Mouse (Mus musculus) neural tube, embryonic 12.5 days (tissue): Measurements from ENCODE around the gene Psmc6. TPM values are rescaled to one million over a fixed set of nuclear protein-coding genes. Genes with fewer than 3 reads are reported as not detected.

Experiments
- ATAC-seq: fragments of 200-750 bp; cut with Nextera tagmentation; 2 replicates; pipeline ENCODE4 v1.8.0; 2017; ENCODE audit warnings: low read depth, mild to moderate bottlenecking, moderate TSS enrichment, moderate library complexity; ENCODE audit not compliant: low FRiP score
- H3K27ac ChIP-seq: fragments of 300-500 bp; sonication (generic); 2 replicates; pipeline ENCODE4 v1.5.1; 2016
- H3K27me3 ChIP-seq: fragments of 300-500 bp; sonication (generic); replicated peaks from 2 replicates; pipeline ENCODE4 v1.6.1; 2016; ENCODE audit warnings: mild to moderate bottlenecking
- H3K36me3 ChIP-seq: fragments of 300-500 bp; sonication (generic); 2 replicates; pipeline ENCODE4 v1.6.1; 2016; ENCODE audit warnings: mild to moderate bottlenecking
- H3K4me1 ChIP-seq: fragments of 300-500 bp; sonication (generic); 2 replicates; pipeline ENCODE4 v1.6.1; 2016
- H3K4me2 ChIP-seq: fragments of 300-500 bp; sonication (generic); replicated peaks from 2 replicates; pipeline ENCODE4 v1.6.1; 2016; ENCODE audit warnings: mild to moderate bottlenecking
- H3K4me3 ChIP-seq: fragments of 300-500 bp; sonication (generic); 2 replicates; pipeline ENCODE4 v1.5.1; 2016
- H3K9ac ChIP-seq: fragments of 300-500 bp; sonication (generic); 2 replicates; pipeline ENCODE4 v1.6.1; 2016; ENCODE audit warnings: mild to moderate bottlenecking
- H3K9me3 ChIP-seq: fragments of 300-500 bp; sonication (generic); 2 replicates; pipeline ENCODE4 v1.6.1; 2016; ENCODE audit warnings: mild to moderate bottlenecking
- WGBS: fragments of 180-500 bp; shearing (Covaris S2); methylation state at CpG from one replicate; pipeline ENCODE4 v1.1.7; 2016; 5-methylcytosine and 5-hydroxymethylcytosine counted together
- polyA plus RNA-seq: library from polyadenylated mRNA; unstranded; fragments of >200 nt; fragmentation: Nextera tagmentation; extraction: Ambion mirVana; gene quantifications from 2 replicates; pipeline ENCODE4 v1.2.1, GENCODE M21; 2016

The Psmc6 gene
- polyA plus RNA-seq, 1 experiment from 2014 or later = 219 TPM

DNA sequence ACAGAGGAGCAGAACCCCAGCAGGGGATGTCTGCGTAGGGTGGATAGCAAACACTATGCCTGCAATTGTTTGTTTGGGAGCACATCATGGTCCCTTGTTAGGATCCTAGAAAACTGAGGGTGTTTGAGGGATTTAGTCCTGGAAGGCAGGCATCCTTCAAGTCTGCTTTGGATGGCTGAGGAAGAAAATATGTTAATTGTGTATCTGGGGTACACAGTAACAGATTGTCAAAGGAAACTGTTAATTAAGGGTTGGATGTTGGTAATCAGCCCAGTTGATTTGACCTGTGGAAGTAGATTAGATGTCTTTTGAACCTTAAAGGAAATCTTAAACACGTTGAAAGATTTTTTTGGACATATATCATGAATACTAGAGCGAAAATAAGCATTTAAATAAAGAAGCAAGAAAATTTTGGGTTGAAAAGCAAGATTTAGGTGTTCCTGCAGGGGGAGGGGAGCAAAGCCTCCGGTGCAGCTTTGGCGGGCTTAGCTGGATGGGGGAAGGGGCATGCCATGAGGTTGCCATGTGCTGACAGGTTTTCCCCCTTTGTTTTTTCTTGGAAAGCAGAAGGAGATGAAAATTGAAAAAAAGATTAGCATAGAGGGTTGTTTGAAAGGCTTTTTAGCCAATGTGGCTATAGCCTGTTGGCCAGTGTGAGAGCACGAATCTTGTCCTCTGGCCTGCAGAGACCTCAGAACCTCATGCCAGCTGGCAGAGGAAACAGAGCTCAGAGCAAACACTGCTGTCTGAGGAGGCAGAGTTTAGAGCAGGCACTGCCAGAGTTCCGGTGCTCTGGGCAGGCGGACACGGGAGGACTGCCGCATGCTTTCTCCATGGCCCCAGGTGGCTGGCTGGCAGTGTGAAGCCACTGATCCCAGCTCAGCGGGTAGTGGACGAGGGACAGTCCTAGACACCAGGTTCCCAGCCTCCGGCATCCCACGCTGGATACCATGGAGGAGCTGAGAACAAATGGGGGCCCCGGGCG lies 34.9 kb downstream of the Psmc6 start:
- Histone ChIP-seq H3K36me3 (peaks cover 6% of the 10 kb centered on the region), H3K27ac (no peak overlapping the region), H3K9ac (no peak overlapping the region), H3K9me3 (no peaks in the 10 kb centered on the region), H3K4me1 (no peaks in the 10 kb centered on the region), H3K4me2 (no peak overlapping the region), H3K4me3 (no peak overlapping the region), H3K27me3 (no peaks in the 10 kb centered on the region)
- WGBS = 88% methylated on average over 16 of the region's 16 CpGs
- ATAC-seq = no peak

DNA sequence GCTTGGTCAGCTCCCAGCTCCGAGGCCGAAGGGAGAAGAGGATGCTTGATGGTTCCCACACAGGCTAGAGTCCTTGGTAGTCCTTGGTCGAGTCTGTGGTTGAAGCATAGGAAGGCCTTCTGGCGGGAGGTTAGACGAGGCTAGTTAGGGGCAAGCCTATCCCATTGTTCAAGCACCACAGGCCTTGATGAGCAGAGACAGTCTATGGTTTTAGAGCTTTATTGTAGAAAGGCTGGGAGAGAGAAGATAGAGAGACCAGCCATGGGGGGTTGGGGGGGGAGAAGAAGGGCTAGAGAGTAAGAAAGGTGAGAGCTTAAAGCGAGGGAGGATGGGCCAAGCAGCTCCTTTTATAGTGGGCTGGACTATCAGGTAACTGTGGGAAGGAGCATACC lies 35.6 kb downstream of the Psmc6 start:
- Histone ChIP-seq H3K27me3 (no peaks in the 10 kb centered on the region), H3K9me3 (no peaks in the 10 kb centered on the region), H3K4me3 (no peak overlapping the region), H3K27ac (no peak overlapping the region), H3K36me3 (peaks cover 11% of the 10 kb centered on the region), H3K4me1 (no peaks in the 10 kb centered on the region), H3K4me2 (no peak overlapping the region), H3K9ac (no peak overlapping the region)
- no peak for ATAC-seq
- WGBS = 85% methylated on average over 6 of the region's 6 CpGs

DNA sequence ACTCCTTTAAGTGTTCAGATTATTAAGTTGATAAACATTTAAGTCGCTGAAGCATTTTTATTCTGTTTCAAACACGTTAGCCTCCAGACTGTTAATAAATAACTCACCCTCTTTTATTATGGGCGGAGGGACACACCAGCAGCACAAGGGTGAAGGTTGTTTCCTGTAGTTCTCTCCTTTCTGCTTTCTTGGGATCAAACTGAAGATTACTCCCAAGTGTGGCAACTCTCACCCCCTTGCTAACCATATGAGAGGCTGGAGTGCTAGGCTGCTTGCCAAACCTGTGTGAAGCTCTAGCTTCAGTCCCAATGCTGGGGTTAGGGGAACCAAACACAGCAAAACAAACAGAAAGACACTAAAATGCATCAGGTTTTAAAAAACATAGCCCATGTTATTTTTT lies 49.2 kb downstream of the Psmc6 start:
- no peak overlapping the region for H3K4me2 ChIP-seq
- WGBS = 78% methylated on average over 3 of the region's 3 CpGs
- no peaks in the 10 kb centered on the region for H3K4me1 ChIP-seq
- H3K36me3 ChIP-seq = peaks cover 22% of the 10 kb centered on the region
- H3K9ac ChIP-seq = no peak overlapping the region
- H3K27ac ChIP-seq = no peak overlapping the region
- ATAC-seq = no peak
- no peak overlapping the region for H3K4me3 ChIP-seq
- no peaks in the 10 kb centered on the region for H3K27me3 ChIP-seq
- H3K9me3 ChIP-seq = no peaks in the 10 kb centered on the region

DNA sequence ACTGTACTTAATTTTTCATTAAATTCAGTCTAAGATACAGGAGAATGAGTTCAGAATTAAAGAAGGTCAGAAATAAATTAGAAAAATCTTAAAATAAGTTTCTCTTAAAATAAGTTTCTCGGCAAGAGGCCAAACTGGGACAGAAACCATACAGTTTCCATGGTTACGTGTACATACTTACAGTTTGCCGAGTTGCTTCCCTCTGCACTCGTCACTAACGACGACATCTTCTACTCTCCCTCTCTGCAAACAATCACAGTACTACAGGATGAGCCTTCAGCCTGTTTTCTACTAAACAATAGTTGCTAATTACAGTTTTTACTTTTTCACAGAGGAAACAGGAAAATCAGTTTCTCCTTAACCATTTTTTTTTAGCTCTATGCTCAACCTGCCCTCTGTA lies 51.2 kb downstream of the Psmc6 start:
- Histone ChIP-seq H3K36me3 (peaks cover 22% of the 10 kb centered on the region), H3K9ac (no peak overlapping the region), H3K4me1 (no peaks in the 10 kb centered on the region), H3K9me3 (no peaks in the 10 kb centered on the region), H3K27me3 (no peaks in the 10 kb centered on the region), H3K4me3 (no peak overlapping the region), H3K4me2 (no peak overlapping the region), H3K27ac (no peak overlapping the region)
- ATAC-seq = no peak
- WGBS = 88% methylated on average over 6 of the region's 6 CpGs

DNA sequence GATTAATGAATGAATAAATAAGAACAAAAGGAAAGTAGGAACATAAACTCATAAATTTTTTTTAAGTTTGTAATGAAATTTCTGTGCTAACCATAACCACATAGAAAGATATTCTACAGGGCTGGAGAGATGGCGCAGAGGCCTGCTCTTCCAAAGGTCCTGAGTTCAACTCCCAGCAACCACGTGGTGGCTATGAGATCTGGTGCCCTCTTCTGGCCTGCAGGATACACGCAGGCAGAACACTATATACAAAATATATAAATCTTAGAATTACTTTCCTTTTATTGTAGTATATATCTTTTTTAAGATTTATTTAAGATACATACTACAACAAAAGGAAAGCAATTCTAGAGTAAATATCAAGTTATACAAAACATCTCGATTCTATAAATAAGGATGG lies 53.3 kb downstream of the Psmc6 start:
- H3K4me1 ChIP-seq = no peaks in the 10 kb centered on the region
- ATAC-seq = no peak
- 84% methylated on average over 4 of the region's 4 CpGs for WGBS

DNA sequence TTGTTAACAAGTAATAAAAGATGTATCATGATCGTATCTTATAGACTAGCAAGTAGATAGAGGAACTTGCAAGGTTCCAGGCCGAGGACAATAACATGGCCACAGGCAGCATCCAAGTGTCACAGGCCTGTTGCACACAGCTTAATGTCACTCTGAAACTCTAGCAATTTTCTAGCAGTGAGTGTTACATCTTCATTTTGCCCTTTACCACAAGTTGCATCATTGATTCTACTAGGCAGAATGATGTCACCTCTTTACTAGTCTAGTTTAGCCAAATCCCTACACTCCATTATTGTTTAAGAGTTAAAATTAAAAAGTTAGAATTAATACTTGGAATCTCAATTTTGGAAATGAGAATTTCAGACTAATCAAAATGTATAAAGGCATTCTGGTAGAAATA lies 56.0 kb downstream of the Psmc6 start:
- H3K4me3 ChIP-seq = no peak overlapping the region
- no peaks in the 10 kb centered on the region for H3K4me1 ChIP-seq
- no peak overlapping the region for H3K9ac ChIP-seq
- H3K4me2 ChIP-seq = no peak overlapping the region
- no peak overlapping the region for H3K27ac ChIP-seq
- H3K27me3 ChIP-seq = no peaks in the 10 kb centered on the region
- WGBS = 92% methylated on average over 2 of the region's 2 CpGs
- no peaks in the 10 kb centered on the region for H3K9me3 ChIP-seq
- peaks cover 10% of the 10 kb centered on the region; the same call in 1 of the 2 replicates for H3K36me3 ChIP-seq
- ATAC-seq = no peak

More for the DNA sequence above, 53.3 kb downstream of the Psmc6 start:
- Histone ChIP-seq H3K27ac (no peak overlapping the region), H3K27me3 (no peaks in the 10 kb centered on the region), H3K36me3 (peaks cover 22% of the 10 kb centered on the region), H3K9me3 (no peaks in the 10 kb centered on the region), H3K4me3 (no peak overlapping the region), H3K9ac (no peak overlapping the region), H3K4me2 (no peak overlapping the region)

DNA sequence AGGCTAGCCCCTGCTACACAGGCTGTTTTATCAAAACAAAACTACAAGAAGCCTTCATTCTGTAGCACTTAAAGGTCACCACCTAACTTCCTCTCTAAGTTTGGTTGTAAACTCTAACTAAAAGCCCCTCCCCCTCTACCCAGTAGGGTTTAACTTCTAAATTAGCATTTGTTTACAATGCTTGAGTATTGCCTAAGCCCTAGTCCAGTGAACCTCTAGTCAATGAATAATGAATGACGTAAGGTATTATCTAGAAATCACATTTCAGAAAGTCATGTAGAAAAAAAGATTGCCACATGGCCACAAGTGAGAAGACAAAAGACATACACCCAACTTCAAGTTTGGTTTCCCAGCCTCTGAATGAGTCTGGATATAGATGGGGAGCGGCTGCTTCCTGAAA lies 57.9 kb downstream of the Psmc6 start:
- no peak overlapping the region for H3K9ac ChIP-seq
- H3K4me2 ChIP-seq = peak overlapping the region; percentile 88
- H3K27ac ChIP-seq = no peak overlapping the region
- ATAC-seq = no peak
- WGBS = 29% methylated on average over 2 of the region's 2 CpGs
- no peak overlapping the region for H3K4me3 ChIP-seq
- no peaks in the 10 kb centered on the region for H3K4me1 ChIP-seq
- H3K27me3 ChIP-seq = no peaks in the 10 kb centered on the region
- no peaks in the 10 kb centered on the region for H3K9me3 ChIP-seq
- peaks cover 2% of the 10 kb centered on the region; the same call in 1 of the 2 replicates for H3K36me3 ChIP-seq

DNA sequence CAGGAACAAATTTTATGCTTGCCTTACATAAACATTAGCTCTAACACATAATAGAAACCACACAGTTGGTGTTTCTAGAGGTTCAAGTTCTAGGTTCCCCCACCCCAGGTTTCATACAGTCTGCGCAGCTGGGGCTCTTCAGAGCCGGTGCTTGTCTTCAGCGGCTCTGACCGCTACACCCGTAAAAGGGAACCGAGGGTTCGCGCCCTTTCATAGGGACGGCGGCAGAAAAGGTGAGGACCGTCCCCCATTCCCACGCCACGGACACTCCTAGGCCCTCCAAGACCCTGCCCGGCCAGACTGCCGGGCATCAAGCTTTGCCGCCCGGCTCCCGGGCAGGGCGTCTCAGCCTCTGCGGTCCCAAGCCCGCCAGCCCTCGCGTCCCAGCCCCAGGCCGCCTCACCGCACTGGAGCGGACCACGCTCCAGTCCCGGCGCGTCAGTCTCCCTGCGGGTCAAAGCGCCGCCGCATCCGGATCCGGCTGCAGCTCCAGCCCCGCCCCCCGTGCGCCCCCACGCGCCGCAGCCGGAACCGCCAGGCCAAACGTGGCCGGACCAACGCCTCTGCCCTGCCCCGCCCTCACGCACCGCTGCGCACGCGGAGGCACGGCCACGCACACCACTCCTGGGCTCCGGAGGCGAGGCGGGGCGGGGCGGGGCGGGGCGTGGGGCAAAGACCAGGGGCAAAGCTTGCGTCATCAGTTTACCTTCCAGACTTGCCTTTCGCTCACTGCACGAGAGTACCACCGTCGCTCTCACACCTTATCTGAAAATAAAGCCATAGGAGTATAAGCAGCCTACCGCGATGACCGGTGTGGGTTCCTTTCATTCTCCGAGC lies 59.0 kb downstream of the Psmc6 start:
- Histone ChIP-seq H3K4me2 (peak overlapping the region; percentile 88), H3K27ac (peak overlapping the region; percentile 46; the same call in 1 of the 2 replicates), H3K9me3 (no peaks in the 10 kb centered on the region), H3K36me3 (no peaks in the 10 kb centered on the region), H3K4me1 (no peaks in the 10 kb centered on the region), H3K4me3 (peak overlapping the region; percentile 78), H3K9ac (peak overlapping the region; percentile 86), H3K27me3 (no peaks in the 10 kb centered on the region)
- ATAC-seq = peak; percentile 97
- WGBS = under 1% methylated on average over 71 of the region's 71 CpGs

DNA sequence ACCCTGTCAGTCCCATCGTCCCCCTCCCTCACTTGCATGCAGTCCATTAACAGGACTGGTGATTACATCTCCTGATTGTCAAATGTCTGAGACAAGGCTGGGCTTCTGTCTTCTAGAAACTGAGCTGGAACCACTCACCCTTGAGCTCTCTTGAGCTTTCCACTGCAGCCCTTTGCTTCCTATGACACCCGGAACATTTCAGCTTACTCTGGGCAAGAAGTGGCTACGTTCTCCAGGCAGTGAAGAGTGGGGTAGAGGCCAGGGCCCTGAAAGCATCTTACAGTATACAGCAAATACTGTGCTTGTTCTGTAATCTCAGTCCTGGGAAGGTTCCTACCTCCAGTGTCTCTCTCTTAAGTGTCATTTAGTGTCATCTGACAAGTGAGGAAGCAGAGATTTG lies 59.6 kb downstream of the Psmc6 start:
- 26% methylated on average over 3 of the region's 3 CpGs for WGBS

More for the DNA sequence above, 59.6 kb downstream of the Psmc6 start:
- Histone ChIP-seq H3K27ac (no peak overlapping the region), H3K4me2 (peak overlapping the region; percentile 88), H3K9me3 (no peaks in the 10 kb centered on the region), H3K36me3 (no peaks in the 10 kb centered on the region), H3K4me1 (no peaks in the 10 kb centered on the region), H3K27me3 (no peaks in the 10 kb centered on the region), H3K4me3 (peak overlapping the region; percentile 78), H3K9ac (peak overlapping the region; percentile 86)
- no peak for ATAC-seq

Other genes with a start within 250 kb of the Psmc6 start
- 10.2 and 12.6 TPM in 2 replicates for gene Gpr137c, start 110.1 kb upstream of the Psmc6 start, polyA plus RNA-seq
- 25.0 and 26.8 TPM in 2 replicates for gene Txndc16, start 109.5 kb upstream of the Psmc6 start, polyA plus RNA-seq
- 29.5 and 32.0 TPM in 2 replicates for gene Ero1l, start 11.0 kb upstream of the Psmc6 start, polyA plus RNA-seq
- gene Styx, start 21.3 kb downstream of the Psmc6 start, polyA plus RNA-seq = 47.1 and 52.0 TPM in 2 replicates
- gene Gnpnat1, start 75.1 kb downstream of the Psmc6 start, polyA plus RNA-seq = 29.2 and 30.9 TPM in 2 replicates
- gene Fermt2, start 200.3 kb downstream of the Psmc6 start, polyA plus RNA-seq = 78.1 and 85.4 TPM in 2 replicates